Mouse (Mus musculus): ENCODE results near the gene Txlna.

The Txlna gene

DNA sequence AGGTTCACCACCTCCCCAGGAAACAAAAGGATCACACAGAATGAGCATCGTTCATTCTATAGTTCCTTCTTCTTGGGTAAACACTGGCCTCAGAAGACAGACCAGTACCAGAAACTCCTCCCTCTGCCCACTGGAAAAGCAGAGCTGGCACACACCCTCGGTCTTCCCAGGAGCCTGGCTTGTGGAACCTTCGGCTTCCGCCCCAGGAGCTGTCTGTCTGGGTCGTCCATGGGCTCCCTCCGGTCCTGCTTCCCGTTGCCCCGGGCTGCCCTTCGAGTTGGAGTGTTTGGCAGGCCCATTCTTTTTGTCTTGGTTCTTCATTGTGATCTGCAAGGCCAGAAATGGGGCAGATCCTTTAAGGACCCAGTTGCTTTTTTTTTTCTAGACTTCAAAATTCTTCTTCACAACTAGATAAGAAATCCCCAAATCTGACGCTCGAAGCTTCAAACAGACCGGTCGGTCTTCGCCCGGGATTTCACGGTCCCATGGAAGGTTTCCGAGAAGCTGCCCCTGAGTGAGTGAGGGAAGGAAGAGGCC, 696 bp downstream of the Txlna start:
- ChIA-PET CTCF (interaction anchor here in 3 of 4 experiments (0.5 to 2.0 kb wide), 12 partner anchors 11 to 502 kb away, joined by 3 to 14 read pairs (median 3); partner anchors contain the start of gene Kpna6 (in 2 of the 3)), POLR2A (interaction anchor here (0.6 to 17.2 kb wide), 79 partner anchors 8 to 880 kb away, joined by 3 to 255 read pairs (median 5); partner anchors contain the start of genes Tmem39b (in 4 of the 4), Dcdc2b (in 3 of the 4), Marcksl1 (in 3 of the 4) and Bsdc1 (in 2 of the 4))

- CTCF ChIA-PET, result interaction anchor here in 1 of 4 experiments (0.6 kb wide), 1 partner anchor 1014 kb away, joined by 8 read pairs; no protein-coding TSS in a partner anchor
- POLR2A ChIA-PET, result interaction anchor here in 2 of 4 experiments (0.5 to 17.2 kb wide), 6 partner anchors 11 to 102 kb away, joined by 3 to 255 read pairs (median 4); partner anchors contain the start of genes Ccdc28b (in 1 of the 2) and Iqcc (in 1 of the 2)
These were observed 1.6 kb downstream of the Txlna start for GRCm38 (mm10) chr4:129639221-129639620.

DNA sequence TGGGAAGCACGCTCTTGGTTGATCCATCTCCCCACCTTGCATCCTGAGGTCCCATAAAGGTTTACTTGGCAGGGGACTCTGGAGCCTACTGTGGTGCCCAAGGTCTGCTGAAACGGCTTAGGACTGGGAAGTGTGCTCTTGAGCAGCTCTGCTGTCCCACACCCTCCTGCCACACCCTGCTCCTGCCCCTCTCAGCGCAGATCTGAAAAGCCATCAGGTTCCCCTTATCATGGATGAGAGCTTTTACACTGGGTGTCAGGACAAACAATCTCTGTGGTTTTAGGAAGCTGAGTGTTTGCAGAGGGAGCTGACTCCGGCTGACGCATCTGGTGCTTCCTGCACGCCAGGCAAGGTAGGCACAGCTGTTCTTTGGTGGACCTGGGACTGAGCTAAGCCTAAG, 7.0 kb downstream of the Txlna start:
- CTCF ChIA-PET, result interaction anchor here (0.5 to 1.4 kb wide), 7 partner anchors 9 to 345 kb away, joined by 3 to 14 read pairs (median 3); partner anchors contain the start of gene Ccdc28b (in 1 of the 4)

GRCm38 (mm10) chr4:129631867-129632266, 9.0 kb downstream of the Txlna start:
- ChIA-PET POLR2A (interaction anchor here in 3 of 4 experiments (0.7 to 17.7 kb wide), 9 partner anchors 6 to 151 kb away, joined by 3 to 255 read pairs (median 6); partner anchors contain the start of genes Txlna (in 3 of the 3), Ccdc28b (in 2 of the 3) and Iqcc (in 1 of the 3)), CTCF (interaction anchor here in 1 of 4 experiments (1.2 kb wide), 2 partner anchors 23 to 456 kb away, joined by 3 to 6 read pairs; no protein-coding TSS in a partner anchor)

More for the DNA sequence above, 7.0 kb downstream of the Txlna start:
- POLR2A ChIA-PET, result interaction anchor here (0.5 to 17.7 kb wide), 15 partner anchors 5 to 762 kb away, joined by 3 to 255 read pairs (median 4); partner anchors contain the start of genes Ccdc28b (in 2 of the 4), Iqcc (in 1 of the 4), Marcksl1 (in 1 of the 4) and Txlna (in 1 of the 4)

DNA sequence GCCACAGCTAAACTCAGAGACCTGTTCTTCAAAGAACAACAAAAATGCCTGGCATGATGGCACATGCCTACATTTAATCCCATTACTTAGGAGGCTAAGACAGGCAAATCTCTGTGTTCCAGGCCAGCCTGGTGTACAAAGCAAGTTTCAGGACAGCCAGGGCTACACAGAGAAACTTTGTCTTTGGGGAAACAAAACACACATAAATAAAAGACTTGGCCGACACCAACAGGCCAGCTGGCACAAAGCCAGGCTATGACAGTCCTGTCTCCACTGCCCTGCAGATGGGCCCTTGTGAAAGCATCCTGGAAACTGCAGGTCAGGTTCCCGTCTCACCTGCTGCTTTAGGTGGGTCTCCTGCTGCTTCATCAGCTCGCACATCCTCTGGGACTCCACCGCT, 9.9 kb downstream of the Txlna start:
- CTCF ChIA-PET, result interaction anchor here in 1 of 4 experiments (1.2 kb wide), 2 partner anchors 22 to 457 kb away, joined by 3 to 6 read pairs; no protein-coding TSS in a partner anchor
- POLR2A ChIA-PET, result interaction anchor here in 2 of 4 experiments (0.9 to 17.7 kb wide), 11 partner anchors 5 to 150 kb away, joined by 3 to 255 read pairs (median 5); partner anchors contain the start of genes Txlna (in 2 of the 2), Ccdc28b (in 1 of the 2) and Iqcc (in 1 of the 2)

- CTCF ChIA-PET, result interaction anchor here in 3 of 4 experiments (3.0 to 4.3 kb wide), 3 partner anchors 17 to 18 kb away, joined by 10 to 17 read pairs (median 16); no protein-coding TSS in a partner anchor
- POLR2A ChIA-PET, result interaction anchor here in 3 of 4 experiments (0.5 to 17.7 kb wide), 13 partner anchors 8 to 96 kb away, joined by 3 to 255 read pairs (median 5); partner anchors contain the start of genes Tmem39b (in 2 of the 3) and Txlna (in 2 of the 3)
These were observed 14.8 kb downstream of the Txlna start for GRCm38 (mm10) chr4:129626035-129626434.

DNA sequence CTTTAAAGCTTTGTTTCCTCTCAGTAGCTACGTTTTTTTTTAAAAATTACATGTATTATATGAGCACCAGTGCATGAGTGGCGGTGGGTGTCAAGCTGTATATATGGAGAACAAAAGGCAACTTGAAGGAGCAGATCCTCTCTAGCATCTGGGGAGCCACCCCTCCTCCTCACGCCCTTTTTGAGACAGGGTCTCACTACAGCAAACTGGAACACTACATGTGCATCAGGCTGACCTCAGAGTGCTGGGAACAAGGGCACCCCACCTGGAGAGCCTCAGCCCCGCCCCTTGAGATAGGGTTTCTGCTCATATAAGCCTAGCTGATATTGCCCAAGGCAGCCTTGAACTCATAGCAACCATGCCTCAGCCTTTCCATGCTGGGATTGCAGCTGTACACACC, 15.4 kb downstream of the Txlna start:
- ChIA-PET CTCF (interaction anchor here in 3 of 4 experiments (0.7 to 4.3 kb wide), 5 partner anchors 9 to 48 kb away, joined by 3 to 17 read pairs (median 10); partner anchors contain the start of gene Fam167b (in 1 of the 3)), POLR2A (interaction anchor here (0.5 to 17.7 kb wide), 15 partner anchors 7 to 95 kb away, joined by 3 to 255 read pairs (median 5); partner anchors contain the start of genes Tmem39b (in 2 of the 4) and Txlna (in 2 of the 4))

DNA sequence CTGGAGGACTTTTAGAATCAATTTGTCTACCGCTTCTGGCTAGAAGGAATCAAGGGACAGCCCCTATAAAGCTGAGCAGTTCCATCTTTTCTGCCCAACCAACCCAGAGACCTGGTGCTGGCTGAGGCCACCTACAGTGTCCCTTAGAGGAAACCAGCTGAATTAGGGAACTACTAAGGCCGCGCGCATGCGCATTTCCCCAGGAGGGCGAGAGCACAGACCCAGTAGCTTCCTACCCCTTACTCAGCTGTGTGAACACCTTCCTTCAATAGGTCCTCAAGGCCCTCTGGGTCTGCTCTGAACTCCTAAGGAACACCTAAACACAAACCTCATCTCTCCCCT, 15.9 kb downstream of the Txlna start:
- POLR2A ChIA-PET, result interaction anchor here (0.6 to 17.7 kb wide), 17 partner anchors 8 to 627 kb away, joined by 3 to 255 read pairs (median 5); partner anchors contain the start of genes Txlna (in 2 of the 4) and Tmem39b (in 1 of the 4)

GRCm38 (mm10) chr4:129624281-129625028, 16.4 kb downstream of the Txlna start:
- POLR2A ChIA-PET, result interaction anchor here (0.6 to 17.7 kb wide), 32 partner anchors 8 to 626 kb away, joined by 3 to 255 read pairs (median 4); partner anchors contain the start of genes Txlna (in 3 of the 4), Dcdc2b (in 2 of the 4), Pef1 (in 1 of the 4) and S100pbp (in 1 of the 4)
- CTCF ChIA-PET, result interaction anchor here in 3 of 4 experiments (0.6 to 4.3 kb wide), 8 partner anchors 10 to 163 kb away, joined by 3 to 17 read pairs (median 4); partner anchors contain the start of genes Bsdc1 (in 1 of the 3) and Fam167b (in 1 of the 3)

More for the DNA sequence above, 15.9 kb downstream of the Txlna start:
- CTCF ChIA-PET, result interaction anchor here in 3 of 4 experiments (0.7 to 4.3 kb wide), 6 partner anchors 9 to 164 kb away, joined by 3 to 17 read pairs (median 8); partner anchors contain the start of genes Bsdc1 (in 1 of the 3) and Fam167b (in 1 of the 3)

- ChIA-PET POLR2A (interaction anchor here (0.6 to 17.7 kb wide), 26 partner anchors 9 to 479 kb away, joined by 3 to 255 read pairs (median 4); partner anchors contain the start of genes Txlna (in 3 of the 4), Dcdc2b (in 2 of the 4), Kpna6 (in 1 of the 4) and Pef1 (in 1 of the 4)), CTCF (interaction anchor here in 3 of 4 experiments (0.6 to 4.3 kb wide), 8 partner anchors 10 to 162 kb away, joined by 3 to 17 read pairs (median 4); partner anchors contain the start of gene Bsdc1 (in 1 of the 3))
These were observed 17.2 kb downstream of the Txlna start, which contains the start of gene Ccdc28b for GRCm38 (mm10) chr4:129623681-129624091. Gene Ccdc28b, minus strand, starts transcription at chr4:129623947.

- CTCF ChIA-PET, result interaction anchor here in 3 of 4 experiments (0.6 to 4.3 kb wide), 7 partner anchors 11 to 83 kb away, joined by 3 to 17 read pairs (median 7); no protein-coding TSS in a partner anchor
- POLR2A ChIA-PET, result interaction anchor here (0.5 to 17.7 kb wide), 19 partner anchors 9 to 278 kb away, joined by 3 to 255 read pairs (median 5); partner anchors contain the start of genes Dcdc2b (in 2 of the 4), Txlna (in 2 of the 4), Kpna6 (in 1 of the 4) and Tmem39b (in 1 of the 4)
These were observed 17.9 kb downstream of the Txlna start for GRCm38 (mm10) chr4:129622803-129623535.

DNA sequence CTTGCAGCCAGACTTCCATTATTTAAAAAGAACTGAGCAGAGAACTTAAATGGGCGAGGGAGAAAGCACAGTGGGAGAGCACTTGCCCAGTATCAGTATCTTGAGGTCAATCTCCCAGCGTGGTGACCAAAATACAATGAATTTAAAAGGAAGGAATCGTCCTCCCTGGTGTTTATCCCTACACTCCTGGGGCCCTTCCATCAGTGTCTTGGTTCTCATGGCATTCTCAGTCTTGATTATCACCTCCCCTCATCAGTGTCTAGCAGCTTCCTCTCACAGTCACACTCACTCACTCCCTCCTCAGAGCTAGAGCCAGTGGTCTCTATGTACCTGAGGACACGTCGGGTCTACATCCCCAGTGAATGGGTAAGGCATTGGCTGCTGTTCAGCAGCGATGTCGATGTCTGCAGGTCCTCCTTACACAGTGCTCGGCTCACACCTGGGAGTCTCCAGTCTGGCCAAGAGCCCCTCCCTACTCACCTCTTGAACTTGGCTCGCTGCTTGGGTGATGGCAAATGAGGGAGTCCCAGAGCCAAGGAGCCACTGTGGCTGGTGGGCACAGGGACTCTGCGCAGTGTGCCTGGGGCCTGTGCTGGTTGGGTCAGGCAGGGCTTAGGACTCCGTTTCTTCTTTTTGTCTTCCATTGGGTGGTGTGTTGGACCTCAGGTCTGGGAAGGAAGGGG, 18.6 kb downstream of the Txlna start:
- ChIA-PET CTCF (interaction anchor here in 2 of 4 experiments (1.2 to 1.7 kb wide), 2 partner anchors 12 to 82 kb away, joined by 3 read pairs; no protein-coding TSS in a partner anchor), POLR2A (interaction anchor here in 2 of 4 experiments (0.5 to 17.7 kb wide), 8 partner anchors 9 to 277 kb away, joined by 3 to 255 read pairs (median 20); partner anchors contain the start of genes Txlna (in 2 of the 2), Dcdc2b (in 1 of the 2) and Kpna6 (in 1 of the 2))

DNA sequence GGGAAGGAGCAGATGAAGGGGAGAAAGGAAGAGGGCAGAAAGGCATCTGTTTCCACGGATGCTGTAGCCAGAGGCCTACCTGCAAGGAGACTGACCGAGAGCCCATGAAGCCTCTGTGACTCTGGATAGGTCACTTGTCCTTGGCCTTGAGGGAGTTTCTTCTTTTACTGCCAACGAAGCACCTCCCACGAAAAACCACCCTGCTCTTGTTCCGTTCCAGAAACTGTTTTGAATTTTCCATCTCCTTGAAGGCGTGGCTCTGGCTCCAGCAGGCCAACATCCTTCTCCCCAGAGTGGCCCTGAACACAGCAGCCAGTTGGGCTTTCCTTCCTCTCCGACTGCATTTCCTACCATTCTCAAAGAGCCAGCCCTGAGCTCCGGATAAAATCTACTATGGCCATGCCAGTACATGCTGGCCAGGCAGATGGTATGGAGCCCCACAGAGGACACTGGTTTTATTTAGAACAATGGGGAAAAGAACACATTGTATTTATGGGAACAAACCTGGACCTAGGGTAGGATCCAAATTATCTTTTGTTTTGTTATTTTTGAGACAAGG, 19.5 kb downstream of the Txlna start:
- POLR2A ChIA-PET, result interaction anchor here in 1 of 4 experiments (17.7 kb wide), 1 partner anchor 18 kb away, joined by 255 read pairs; the partner anchor contains the start of gene Txlna
- CTCF ChIA-PET, result interaction anchor here in 1 of 4 experiments (1.8 kb wide), 1 partner anchor 13 kb away, joined by 6 read pairs; no protein-coding TSS in a partner anchor

- POLR2A ChIA-PET, result interaction anchor here in 3 of 4 experiments (0.6 to 17.7 kb wide), 9 partner anchors 10 to 107 kb away, joined by 3 to 255 read pairs (median 3); partner anchors contain the start of genes Txlna (in 2 of the 3), Eif3i (in 1 of the 3), Marcksl1 (in 1 of the 3) and Tmem234 (in 1 of the 3)
- CTCF ChIA-PET, result interaction anchor here in 1 of 4 experiments (1.8 kb wide), 1 partner anchor 12 kb away, joined by 6 read pairs; no protein-coding TSS in a partner anchor
These were observed 20.2 kb downstream of the Txlna start for GRCm38 (mm10) chr4:129620419-129621282.

Data from embryonic stem cell, embryonic (primary cell).